Mouse (Mus musculus): ENCODE measurements around the gene Otulin. TPM values are rescaled to one million over a fixed set of nuclear protein-coding genes. Genes with fewer than 3 reads are reported as not detected.

Otulin gene
- 36.4 and 46.1 TPM in 2 replicates for polyA plus RNA-seq (2014; fragmentation: Nextera tagmentation; extraction: Ambion mirVana)

DNA sequence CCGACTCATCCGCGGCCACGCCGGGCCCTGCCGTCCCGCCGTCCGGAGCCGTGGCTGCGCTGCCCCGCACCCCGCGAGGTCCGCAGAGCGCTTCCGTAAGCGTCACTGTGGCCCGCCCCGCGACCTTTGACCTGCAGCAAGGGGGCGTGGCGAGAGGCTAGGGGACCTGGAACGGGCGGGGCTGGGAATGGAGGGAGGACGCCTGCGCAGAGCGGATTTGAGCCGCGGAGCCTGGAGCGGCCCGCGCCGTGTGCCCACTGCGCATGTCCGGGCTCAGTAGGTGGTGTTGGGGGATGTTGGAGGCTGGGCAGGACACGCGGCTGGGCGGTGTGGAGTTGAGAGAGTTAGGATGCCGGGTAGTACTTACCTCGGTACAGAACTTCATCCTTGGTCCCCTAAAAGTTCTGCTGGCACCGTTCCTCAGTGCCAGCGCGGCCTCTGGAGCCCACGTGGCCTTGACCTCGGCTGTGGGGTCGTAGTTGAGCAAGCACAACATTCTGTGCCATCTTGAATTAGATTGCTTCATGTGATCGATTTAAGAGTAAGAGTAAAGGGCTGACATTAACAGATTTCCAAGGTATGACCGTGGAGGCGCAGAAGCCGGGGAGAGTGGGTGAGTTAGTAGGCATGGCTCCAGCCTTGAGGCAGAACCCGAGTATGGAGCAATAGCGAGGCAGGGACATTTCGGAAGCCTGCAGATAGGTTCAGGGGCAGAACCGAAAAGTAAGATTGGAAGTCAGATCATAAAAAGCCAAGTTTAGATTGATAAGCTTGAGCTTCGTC lies at the start of gene Otulin:
Otulin (minus strand) TSS at position 93 of the 783 bp plus-strand sequence.
- WGBS, result 6% methylated on average over 56 of the region's 56 CpGs
- Histone ChIP-seq H3K36me3 (ENCODE audit: control insufficient read depth, insufficient read depth, low read length) (peaks cover 10% of the 10 kb centered on the region; the same call in 1 of the 2 replicates), H3K4me3 (ENCODE audit: low read depth, low read length) (peak within 1 kb of the TSS; percentile 81), H3K4me2 (ENCODE audit: low read length) (peak within 1 kb of the TSS; percentile 90), H3K27ac (ENCODE audit: low read depth) (peak within 1 kb of the TSS; percentile 65; the same call in 1 of the 2 replicates), H3K9ac (ENCODE audit: low read length) (peak within 1 kb of the TSS; percentile 78), H3K27me3 (replicated peaks; ENCODE audit: control insufficient read depth, insufficient read depth, low read length) (no peaks in the 10 kb centered on the region), H3K9me3 (ENCODE audit: control insufficient read depth, low read length) (no peaks in the 10 kb centered on the region), H3K4me1 (replicated peaks; ENCODE audit: control insufficient read depth, insufficient read depth, low read length) (peaks cover 14% of the 10 kb centered on the region)
- peak; percentile 99 for ATAC-seq (replicated peaks; ENCODE audit: low FRiP score, low TSS enrichment, low read depth)
- DNase-seq (ENCODE audit: low spot score), result peak; percentile 99

DNA sequence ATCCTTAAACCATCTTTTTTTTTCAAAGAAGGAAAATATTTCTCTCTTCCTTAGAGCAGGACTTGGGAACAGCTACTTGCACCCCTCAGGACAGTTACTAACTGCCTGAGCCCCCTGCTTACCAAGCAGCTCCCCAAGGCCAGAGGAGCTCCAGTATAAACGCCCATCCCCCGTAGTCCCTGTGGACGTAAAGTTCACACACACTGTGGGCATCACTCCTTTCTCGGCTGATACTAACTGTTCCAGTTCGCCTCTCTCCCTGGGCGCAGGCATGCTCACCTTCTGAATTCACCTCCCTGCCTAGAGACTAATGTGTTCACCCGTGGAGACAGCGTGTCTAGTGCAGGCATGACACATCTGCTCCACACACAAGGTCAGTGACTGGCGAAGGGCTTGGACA lies 48.0 kb upstream of the Otulin start:
- no peak overlapping the region for H3K27ac ChIP-seq (ENCODE audit: low read depth)
- no peaks in the 10 kb centered on the region for H3K36me3 ChIP-seq (ENCODE audit: control insufficient read depth, insufficient read depth, low read length)
- DNase-seq (ENCODE audit: low spot score) (no peak), ATAC-seq (replicated peaks; ENCODE audit: low FRiP score, low TSS enrichment, low read depth) (no peak)
- peaks cover 9% of the 10 kb centered on the region; the same call in 1 of the 2 replicates for H3K4me1 ChIP-seq (replicated peaks; ENCODE audit: control insufficient read depth, insufficient read depth, low read length)
- no peaks in the 10 kb centered on the region for H3K9me3 ChIP-seq (ENCODE audit: control insufficient read depth, low read length)
- WGBS, result 78% methylated on average over 9 of the region's 9 CpGs
- no peak overlapping the region for H3K9ac ChIP-seq (ENCODE audit: low read length)
- no peak overlapping the region for H3K4me2 ChIP-seq (ENCODE audit: low read length)
- no peaks in the 10 kb centered on the region for H3K27me3 ChIP-seq (replicated peaks; ENCODE audit: control insufficient read depth, insufficient read depth, low read length)
- no peak overlapping the region for H3K4me3 ChIP-seq (ENCODE audit: low read depth, low read length)

DNA sequence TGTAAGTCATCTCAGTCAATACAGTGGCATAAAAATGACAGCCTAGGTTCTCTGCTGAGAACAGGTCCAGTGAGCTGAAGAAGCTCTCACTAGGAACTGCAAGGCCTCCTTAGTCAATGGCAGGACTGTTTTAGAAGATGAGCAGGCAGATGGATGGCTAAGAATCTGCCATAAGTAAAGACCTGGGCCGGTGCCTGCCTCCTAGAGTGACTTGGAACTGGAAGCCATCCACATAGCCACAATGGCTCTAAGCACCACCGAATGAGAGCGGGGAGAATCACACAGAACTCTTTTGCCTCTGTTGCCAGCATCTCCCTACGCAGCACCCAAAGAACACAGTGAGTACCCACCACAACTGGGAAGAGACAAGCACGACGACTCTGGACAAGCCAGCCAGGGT lies 47.3 kb upstream of the Otulin start:
- peaks cover 8% of the 10 kb centered on the region; the same call in 1 of the 2 replicates for H3K4me1 ChIP-seq (replicated peaks; ENCODE audit: control insufficient read depth, insufficient read depth, low read length)
- no peak overlapping the region for H3K4me2 ChIP-seq (ENCODE audit: low read length)
- H3K4me3 ChIP-seq (ENCODE audit: low read depth, low read length), result no peak overlapping the region
- DNase-seq (ENCODE audit: low spot score) (no peak), ATAC-seq (replicated peaks; ENCODE audit: low FRiP score, low TSS enrichment, low read depth) (no peak)
- H3K27ac ChIP-seq (ENCODE audit: low read depth), result no peak overlapping the region
- H3K9ac ChIP-seq (ENCODE audit: low read length), result no peak overlapping the region
- 89% methylated on average over 6 of the region's 6 CpGs for WGBS
- no peaks in the 10 kb centered on the region for H3K9me3 ChIP-seq (ENCODE audit: control insufficient read depth, low read length)
- no peaks in the 10 kb centered on the region for H3K36me3 ChIP-seq (ENCODE audit: control insufficient read depth, insufficient read depth, low read length)
- H3K27me3 ChIP-seq (replicated peaks; ENCODE audit: control insufficient read depth, insufficient read depth, low read length), result no peaks in the 10 kb centered on the region

- Histone ChIP-seq H3K27me3 (replicated peaks; ENCODE audit: control insufficient read depth, insufficient read depth, low read length) (no peaks in the 10 kb centered on the region), H3K9me3 (ENCODE audit: control insufficient read depth, low read length) (no peaks in the 10 kb centered on the region), H3K36me3 (ENCODE audit: control insufficient read depth, insufficient read depth, low read length) (no peaks in the 10 kb centered on the region), H3K4me1 (replicated peaks; ENCODE audit: control insufficient read depth, insufficient read depth, low read length) (0 out of 2 replicates have a peak, but pooled peaks cover 6% of the 10 kb centered on the region), H3K9ac (ENCODE audit: low read length) (no peak overlapping the region), H3K27ac (ENCODE audit: low read depth) (no peak overlapping the region), H3K4me3 (ENCODE audit: low read depth, low read length) (no peak overlapping the region), H3K4me2 (ENCODE audit: low read length) (no peak overlapping the region)
- DNase-seq (ENCODE audit: low spot score) (no peak), ATAC-seq (replicated peaks; ENCODE audit: low FRiP score, low TSS enrichment, low read depth) (no peak)
- 55% methylated on average over 9 of the region's 9 CpGs for WGBS
These were observed 45.7 kb upstream of the Otulin start for GRCm38 (mm10) chr15:27676211-27676610.

DNA sequence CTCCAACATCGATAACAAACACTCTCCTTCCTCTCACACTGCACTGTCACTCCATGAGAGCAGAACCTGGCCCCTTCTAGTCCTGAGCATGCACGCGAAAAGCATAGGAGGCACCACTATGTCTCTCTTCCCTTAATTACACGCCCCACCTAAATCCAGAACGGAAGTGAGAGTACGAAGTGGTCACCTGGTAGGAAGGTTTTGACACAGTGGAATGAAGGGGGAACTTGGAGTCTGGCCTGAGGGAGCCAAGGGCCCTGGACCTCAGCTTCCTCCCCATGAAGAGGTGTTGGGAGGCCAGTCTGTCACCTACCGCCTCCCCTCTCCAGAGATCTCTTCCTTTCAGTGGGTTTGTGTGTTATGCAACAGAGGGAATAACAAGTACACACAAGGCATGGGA lies 44.6 kb upstream of the Otulin start:
- Histone ChIP-seq H3K36me3 (ENCODE audit: control insufficient read depth, insufficient read depth, low read length) (no peaks in the 10 kb centered on the region), H3K9me3 (ENCODE audit: control insufficient read depth, low read length) (no peaks in the 10 kb centered on the region), H3K27me3 (replicated peaks; ENCODE audit: control insufficient read depth, insufficient read depth, low read length) (no peaks in the 10 kb centered on the region), H3K27ac (ENCODE audit: low read depth) (no peak overlapping the region), H3K9ac (ENCODE audit: low read length) (no peak overlapping the region), H3K4me1 (replicated peaks; ENCODE audit: control insufficient read depth, insufficient read depth, low read length) (no peaks in the 10 kb centered on the region), H3K4me2 (ENCODE audit: low read length) (no peak overlapping the region), H3K4me3 (ENCODE audit: low read depth, low read length) (no peak overlapping the region)
- 82% methylated on average over 7 of the region's 7 CpGs for WGBS
- ATAC-seq (replicated peaks; ENCODE audit: low FRiP score, low TSS enrichment, low read depth) (no peak), DNase-seq (ENCODE audit: low spot score) (no peak)

DNA sequence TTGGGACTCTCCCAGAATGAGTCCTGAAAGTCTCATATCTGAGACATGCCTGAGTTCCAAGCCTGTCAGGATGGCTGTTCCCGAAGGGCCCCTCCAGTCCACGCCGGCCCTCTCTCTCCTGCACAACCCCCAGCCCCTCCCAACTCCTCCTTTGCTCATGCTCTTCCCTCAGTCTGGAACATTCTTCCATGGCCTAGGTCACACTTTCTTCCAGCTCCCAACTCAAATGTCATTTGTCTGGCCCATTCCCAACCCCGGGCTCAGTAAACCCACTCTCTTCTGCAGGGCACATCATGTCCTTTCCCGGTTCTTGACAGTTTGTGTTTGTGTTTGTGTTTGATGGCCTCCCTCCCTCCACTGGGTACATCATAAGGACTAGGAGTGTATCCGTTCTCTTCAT lies 43.5 kb upstream of the Otulin start:
- H3K4me3 ChIP-seq (ENCODE audit: low read depth, low read length), result no peak overlapping the region
- no peak for DNase-seq (ENCODE audit: low spot score)
- H3K4me1 ChIP-seq (replicated peaks; ENCODE audit: control insufficient read depth, insufficient read depth, low read length), result no peaks in the 10 kb centered on the region
- H3K36me3 ChIP-seq (ENCODE audit: control insufficient read depth, insufficient read depth, low read length), result no peaks in the 10 kb centered on the region
- no peaks in the 10 kb centered on the region for H3K27me3 ChIP-seq (replicated peaks; ENCODE audit: control insufficient read depth, insufficient read depth, low read length)
- no peak overlapping the region for H3K27ac ChIP-seq (ENCODE audit: low read depth)
- ATAC-seq (replicated peaks; ENCODE audit: low FRiP score, low TSS enrichment, low read depth), result no peak
- H3K4me2 ChIP-seq (ENCODE audit: low read length), result no peak overlapping the region
- H3K9ac ChIP-seq (ENCODE audit: low read length), result no peak overlapping the region
- WGBS, result 76% methylated on average over 6 of the region's 6 CpGs
- H3K9me3 ChIP-seq (ENCODE audit: control insufficient read depth, low read length), result no peaks in the 10 kb centered on the region

- H3K27me3 ChIP-seq (replicated peaks; ENCODE audit: control insufficient read depth, insufficient read depth, low read length), result no peaks in the 10 kb centered on the region
- H3K4me3 ChIP-seq (ENCODE audit: low read depth, low read length), result no peak overlapping the region
- H3K9ac ChIP-seq (ENCODE audit: low read length), result no peak overlapping the region
- no peaks in the 10 kb centered on the region for H3K36me3 ChIP-seq (ENCODE audit: control insufficient read depth, insufficient read depth, low read length)
- no peak overlapping the region for H3K27ac ChIP-seq (ENCODE audit: low read depth)
- DNase-seq (ENCODE audit: low spot score), result no peak
- H3K9me3 ChIP-seq (ENCODE audit: control insufficient read depth, low read length), result no peaks in the 10 kb centered on the region
- H3K4me1 ChIP-seq (replicated peaks; ENCODE audit: control insufficient read depth, insufficient read depth, low read length), result no peaks in the 10 kb centered on the region
- H3K4me2 ChIP-seq (ENCODE audit: low read length), result no peak overlapping the region
- no peak for ATAC-seq (replicated peaks; ENCODE audit: low FRiP score, low TSS enrichment, low read depth)
- 90% methylated on average over 6 of the region's 6 CpGs for WGBS
These were observed 42.7 kb upstream of the Otulin start for GRCm38 (mm10) chr15:27673151-27673550.

DNA sequence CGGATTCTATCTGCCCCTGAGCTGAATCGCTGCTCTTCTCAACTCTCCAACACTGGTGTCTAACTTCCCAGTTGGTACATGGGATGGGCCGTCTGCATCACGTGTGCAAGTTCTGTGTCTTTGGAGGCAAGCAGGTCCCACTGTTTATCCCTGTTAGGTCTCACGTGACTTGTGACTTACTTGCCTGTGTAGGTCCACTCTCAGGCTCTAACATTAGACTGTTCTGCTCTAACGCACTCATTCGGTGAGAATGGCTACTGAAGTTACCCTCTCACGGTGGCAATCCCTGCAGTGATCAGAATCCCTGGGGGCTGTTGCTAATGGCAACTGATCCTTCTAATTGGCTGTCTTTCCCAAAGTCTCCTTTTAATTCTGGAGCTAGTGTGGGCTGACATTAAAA lies 41.8 kb upstream of the Otulin start:
- no peak overlapping the region for H3K4me3 ChIP-seq (ENCODE audit: low read depth, low read length)
- no peaks in the 10 kb centered on the region for H3K9me3 ChIP-seq (ENCODE audit: control insufficient read depth, low read length)
- H3K4me2 ChIP-seq (ENCODE audit: low read length), result no peak overlapping the region
- no peaks in the 10 kb centered on the region for H3K36me3 ChIP-seq (ENCODE audit: control insufficient read depth, insufficient read depth, low read length)
- H3K9ac ChIP-seq (ENCODE audit: low read length), result no peak overlapping the region
- H3K4me1 ChIP-seq (replicated peaks; ENCODE audit: control insufficient read depth, insufficient read depth, low read length), result no peaks in the 10 kb centered on the region
- H3K27me3 ChIP-seq (replicated peaks; ENCODE audit: control insufficient read depth, insufficient read depth, low read length), result no peaks in the 10 kb centered on the region
- DNase-seq (ENCODE audit: low spot score) (no peak), ATAC-seq (replicated peaks; ENCODE audit: low FRiP score, low TSS enrichment, low read depth) (no peak)
- WGBS, result 84% methylated on average over 8 of the region's 8 CpGs
- no peak overlapping the region for H3K27ac ChIP-seq (ENCODE audit: low read depth)

All from intestine, embryonic 14.5 days (tissue).